Mouse (Mus musculus) myocyte (in vitro differentiated cells): ENCODE data around the gene Mtss1l. TPM values are rescaled to one million over a fixed set of nuclear protein-coding genes. Genes with fewer than 3 reads are reported as not detected.

ENCODE experiments used
- H3K27me3 ChIP-seq: one replicate; pipeline ENCODE4 v1.6.1; 2011; ENCODE audit not compliant: control insufficient read depth, insufficient read depth, insufficient read length
- H3K36me3 ChIP-seq: one replicate; pipeline ENCODE4 v1.6.1; 2011; ENCODE audit not compliant: control insufficient read depth, insufficient read depth
- H3K4me2 ChIP-seq: one replicate; pipeline ENCODE4 v1.6.1; 2011; ENCODE audit warnings: low read depth, control low read depth
- H3K4me3 ChIP-seq: one replicate; pipeline ENCODE4 v1.5.1; 2011; ENCODE audit warnings: mild to moderate bottlenecking, control low read depth, moderate library complexity
- H3K79me2 ChIP-seq: one replicate; pipeline ENCODE4 v1.6.1; 2011; ENCODE audit not compliant: control insufficient read depth, insufficient read depth
- H3ac ChIP-seq: one replicate; pipeline ENCODE4 v1.6.1; 2011; ENCODE audit not compliant: control insufficient read depth, insufficient read length
- CEBPB ChIP-seq: IDR thresholded peaks from 2 replicates; pipeline ENCODE4 v1.6.1; 2011; ENCODE audit warnings: mild to moderate bottlenecking, moderate library complexity; ENCODE audit not compliant: poor library complexity, insufficient read depth, severe bottlenecking
- E2F4 ChIP-seq: IDR thresholded peaks from one replicate; pipeline ENCODE4 v1.6.1; 2011; ENCODE audit warnings: mild to moderate bottlenecking, control low read depth, moderate library complexity; ENCODE audit not compliant: insufficient read depth
- MAX ChIP-seq: IDR thresholded peaks from one replicate; pipeline ENCODE4 v1.6.1; 2011; ENCODE audit warnings: low read depth, mild to moderate bottlenecking, control low read depth
- MYOD1 ChIP-seq, 3 experiments: IDR thresholded peaks; one replicate each; pipeline ENCODE4 v1.6.1; 2011; ENCODE audit warnings: control low read depth in 2 of 3, low read depth in 2 of 3, mild to moderate bottlenecking in 2 of 3, moderate library complexity in 1 of 3; ENCODE audit not compliant: insufficient read length in 2 of 3, control insufficient read depth in 1 of 3
- MYOG ChIP-seq, 3 experiments: IDR thresholded peaks; one replicate each; pipeline ENCODE4 v1.6.1; 2011; ENCODE audit warnings: control low read depth in 2 of 3, low read depth in 2 of 3, mild to moderate bottlenecking in 2 of 3; ENCODE audit not compliant: insufficient read length in 2 of 3, control insufficient read depth in 1 of 3, insufficient read depth in 1 of 3
- POLR2A ChIP-seq: IDR thresholded peaks from one replicate; pipeline ENCODE4 v1.6.1; 2011; ENCODE audit warnings: low read depth, mild to moderate bottlenecking, control low read depth, moderate library complexity; ENCODE audit not compliant: insufficient read length
- POLR2AphosphoS2 ChIP-seq: IDR thresholded peaks from one replicate; pipeline ENCODE4 v1.6.1; 2011; ENCODE audit warnings: low read depth, control low read depth; ENCODE audit not compliant: insufficient read length
- REST ChIP-seq: IDR thresholded peaks from one replicate; pipeline ENCODE4 v1.6.1; 2011; ENCODE audit warnings: mild to moderate bottlenecking, control low read depth, moderate library complexity; ENCODE audit not compliant: insufficient read depth, insufficient read length
- SRF ChIP-seq: IDR thresholded peaks from one replicate; pipeline ENCODE4 v1.6.1; 2011; ENCODE audit warnings: low read depth; ENCODE audit not compliant: control insufficient read depth, insufficient read length
- TCF12 ChIP-seq: IDR thresholded peaks from one replicate; pipeline ENCODE4 v1.6.1; 2011; ENCODE audit warnings: mild to moderate bottlenecking, control low read depth; ENCODE audit not compliant: poor library complexity, insufficient read depth, severe bottlenecking
- TCF3 ChIP-seq: IDR thresholded peaks from one replicate; pipeline ENCODE4 v1.6.1; 2011; ENCODE audit warnings: low read depth, control low read depth; ENCODE audit not compliant: insufficient read length
- USF1 ChIP-seq: IDR thresholded peaks from one replicate; pipeline ENCODE4 v1.6.1; 2011; ENCODE audit warnings: low read depth, mild to moderate bottlenecking, control low read depth, moderate library complexity
- polyA plus RNA-seq: library from polyadenylated mRNA; unstranded; fragments of >200 nt; fragmentation: generic; extraction: Trizol; gene quantifications from one replicate; pipeline ENCODE4 v1.2.1, GENCODE M21; 2012; ENCODE audit warnings: missing spikeins

The Mtss1l gene
- polyA plus RNA-seq, 1 experiment = 108 TPM

- Histone ChIP-seq H3K27me3 (no peaks in the 10 kb centered on the region), H3K36me3 (peaks cover 6% of the 10 kb centered on the region), H3ac (no peak overlapping the region), H3K79me2 (no peaks in the 10 kb centered on the region), H3K4me3 (no peak overlapping the region), H3K4me2 (no peak overlapping the region)
- no peak for TF ChIP-seq USF1
Observed at GRCm38 (mm10) chr8:110774725-110775124, 53.4 kb downstream of the Mtss1l start.

- no peaks in the 10 kb centered on the region for H3K27me3 ChIP-seq
- no peak overlapping the region for H3ac ChIP-seq
- H3K79me2 ChIP-seq = no peaks in the 10 kb centered on the region
- peaks cover 6% of the 10 kb centered on the region for H3K36me3 ChIP-seq
- H3K4me3 ChIP-seq = no peak overlapping the region
- no peak overlapping the region for H3K4me2 ChIP-seq
- TF ChIP-seq POLR2A = no peak
- no peak for TF ChIP-seq REST
- no peak for TF ChIP-seq SRF
- TF ChIP-seq CEBPB = no peak
- TF ChIP-seq USF1 = no peak
- TF ChIP-seq MYOG (IDR thresholded peaks at IDR 0.05; ENCODE audit: control insufficient read depth in 1 of 3, insufficient read depth in 1 of 3, insufficient read length in 2 of 3, low read depth in 2 of 3) = no peak
- no peak for TF ChIP-seq E2F4
- no peak for TF ChIP-seq TCF3
- no peak for TF ChIP-seq POLR2AphosphoS2
- no peak for TF ChIP-seq MAX
Observed at GRCm38 (mm10) chr8:110775316-110775715, 54.0 kb downstream of the Mtss1l start.

- TF ChIP-seq TCF3 (no peak), REST (no peak), USF1 (no peak), SRF (no peak), POLR2A (no peak), MYOG (IDR thresholded peaks at IDR 0.05; ENCODE audit: control insufficient read depth in 1 of 3, insufficient read depth in 1 of 3, insufficient read length in 2 of 3, low read depth in 2 of 3) (no peak), MAX (no peak), TCF12 (no peak), POLR2AphosphoS2 (no peak), E2F4 (no peak)
- H3K27me3 ChIP-seq = no peaks in the 10 kb centered on the region
- H3K79me2 ChIP-seq = no peaks in the 10 kb centered on the region
- peaks cover 6% of the 10 kb centered on the region for H3K36me3 ChIP-seq
- H3ac ChIP-seq = no peak overlapping the region
- H3K4me3 ChIP-seq = no peak overlapping the region
- H3K4me2 ChIP-seq = no peak overlapping the region
Observed at GRCm38 (mm10) chr8:110775721-110776120, 54.4 kb downstream of the Mtss1l start.

GRCm38 (mm10) chr8:110776335-110776734, 55.1 kb downstream of the Mtss1l start:
- Histone ChIP-seq H3K36me3 (peaks cover 4% of the 10 kb centered on the region), H3K4me2 (no peak overlapping the region), H3ac (no peak overlapping the region), H3K27me3 (no peaks in the 10 kb centered on the region), H3K4me3 (no peak overlapping the region), H3K79me2 (no peaks in the 10 kb centered on the region)
- no peak for TF ChIP-seq REST
- TF ChIP-seq TCF12 = no peak
- no peak for TF ChIP-seq MYOD1 (IDR thresholded peaks at IDR 0.05; ENCODE audit: control insufficient read depth in 1 of 3, insufficient read length in 2 of 3, low read depth in 2 of 3)
- TF ChIP-seq POLR2AphosphoS2 = no peak
- TF ChIP-seq CEBPB = no peak
- TF ChIP-seq E2F4 = no peak
- TF ChIP-seq USF1 = no peak
- no peak for TF ChIP-seq SRF
- TF ChIP-seq MYOG (IDR thresholded peaks at IDR 0.05; ENCODE audit: control insufficient read depth in 1 of 3, insufficient read depth in 1 of 3, insufficient read length in 2 of 3, low read depth in 2 of 3) = no peak
- TF ChIP-seq MAX = no peak
- TF ChIP-seq TCF3 = no peak
- TF ChIP-seq POLR2A = no peak

DNA sequence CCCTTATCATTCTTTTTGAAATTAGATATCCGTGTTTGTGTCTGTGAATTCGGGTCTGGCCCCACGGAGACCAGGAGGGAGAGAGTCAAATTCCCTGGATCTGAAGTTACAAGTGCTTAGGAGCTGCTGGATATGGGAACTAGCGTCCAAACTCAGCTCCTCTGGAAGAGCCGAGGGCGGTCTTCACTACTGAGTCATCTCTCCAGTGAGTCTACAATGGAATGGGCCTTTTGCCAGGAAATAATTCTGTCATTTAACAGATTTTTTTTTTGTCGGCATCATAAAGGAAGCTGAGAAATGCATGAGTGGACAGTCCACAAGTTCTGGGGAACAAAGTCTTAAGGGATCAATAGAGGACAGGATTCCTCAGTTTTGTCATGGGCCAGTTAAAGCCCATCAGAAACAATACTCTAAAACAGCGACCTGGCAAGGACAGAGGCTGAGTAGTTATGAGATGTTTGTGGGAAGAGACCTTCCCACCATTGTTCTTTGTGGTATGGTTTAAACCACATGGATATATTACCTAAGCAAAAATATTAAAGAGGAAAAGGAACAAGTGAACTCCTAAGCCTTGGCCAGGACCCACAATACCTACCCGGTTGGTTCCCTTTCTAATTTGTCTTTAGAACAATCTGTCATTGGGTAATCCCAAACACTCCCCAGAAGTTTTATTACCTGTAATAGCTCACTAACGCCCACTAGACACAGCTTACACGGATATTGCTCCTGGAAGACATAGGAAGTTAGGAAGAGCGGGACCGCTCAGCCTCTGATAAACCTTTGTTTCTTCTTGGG, 58.8 kb downstream of the Mtss1l start:
- Histone ChIP-seq H3K36me3 (no peaks in the 10 kb centered on the region), H3K27me3 (no peaks in the 10 kb centered on the region), H3ac (no peak overlapping the region), H3K79me2 (peaks cover 9% of the 10 kb centered on the region), H3K4me3 (no peak overlapping the region), H3K4me2 (peak overlapping the region; percentile 71)
- TF ChIP-seq CEBPB (no peak), TCF12 (no peak), MYOD1 (IDR thresholded peaks at IDR 0.05; ENCODE audit: control insufficient read depth in 1 of 3, insufficient read length in 2 of 3, low read depth in 2 of 3) (no peak), POLR2AphosphoS2 (no peak), E2F4 (no peak), MAX (no peak)
